Mouse (Mus musculus) liver, embryonic 14.5 days (tissue): ENCODE measurements at regions not wholly inside any gene's neighbourhood (a gene's known extent, or its start where the extent isn't known, plus 50 kb on each side); places are given as distances from the start of the nearest gene placed in this dataset.

Experiments used
- ATAC-seq: fragments of 200-750 bp; cut with Nextera tagmentation; 2 replicates; pipeline ENCODE4 v1.8.0; 2017; ENCODE audit warnings: moderate number of reproducible peaks, mild to moderate bottlenecking, moderate library complexity; ENCODE audit not compliant: insufficient read depth
- DNase-seq, 3 experiments: peaks; one replicate each; pipeline ENCODE4 v3.0.0-alpha.2; 2012 to 2013; ENCODE audit warnings: low read depth in 3 of 3, low spot score in 3 of 3
- H3K27ac ChIP-seq: fragments of 300-500 bp; sonication (generic); 2 replicates; pipeline ENCODE4 v1.5.1; 2014; ENCODE audit warnings: moderate library complexity, mild to moderate bottlenecking, control low read depth, inconsistent platforms
- H3K27me3 ChIP-seq: fragments of 300-500 bp; sonication (generic); 2 replicates; pipeline ENCODE4 v1.6.1; 2014; ENCODE audit warnings: mild to moderate bottlenecking, low read length, moderate library complexity; ENCODE audit not compliant: control insufficient read depth, insufficient read depth
- H3K36me3 ChIP-seq: fragments of 300-500 bp; sonication (generic); replicated peaks from 2 replicates; pipeline ENCODE4 v1.6.1; 2014; ENCODE audit warnings: low read depth; ENCODE audit not compliant: control insufficient read depth, insufficient read depth
- H3K4me1 ChIP-seq, 2 experiments: fragments of 200-500 bp in 1 of 2; fragments of 300-500 bp in 1 of 2; sonication (generic) in 1 of 2; replicated peaks; 2 replicates each; pipeline ENCODE4 v1.6.1; 2012 to 2014; ENCODE audit warnings: antibody characterized with exemption in 1 of 2, inconsistent platforms in 1 of 2, low read length in 1 of 2; ENCODE audit not compliant: control insufficient read depth in 2 of 2, insufficient read depth in 2 of 2
- H3K4me2 ChIP-seq: fragments of 300-500 bp; sonication (generic); 2 replicates; pipeline ENCODE4 v1.6.1; 2014; ENCODE audit warnings: low read depth, mild to moderate bottlenecking, control low read depth, moderate library complexity
- H3K4me3 ChIP-seq, 2 experiments: fragments of 200-500 bp in 1 of 2; fragments of 300-500 bp in 1 of 2; sonication (generic) in 1 of 2; 2 replicates each; pipeline ENCODE4 v1.5.1; 2012 to 2014; ENCODE audit warnings: low read depth in 2 of 2, low read length in 2 of 2, mild to moderate bottlenecking in 2 of 2, control low read depth in 1 of 2, inconsistent platforms in 1 of 2, moderate library complexity in 1 of 2; ENCODE audit not compliant: insufficient read depth in 1 of 2
- H3K9ac ChIP-seq: fragments of 300-500 bp; sonication (generic); replicated peaks from 2 replicates; pipeline ENCODE4 v1.6.1; 2014; ENCODE audit warnings: mild to moderate bottlenecking, control low read depth, moderate library complexity
- H3K9me3 ChIP-seq: fragments of 300-500 bp; sonication (generic); 2 replicates; pipeline ENCODE4 v1.6.1; 2016; ENCODE audit warnings: low read length, mixed read lengths; ENCODE audit not compliant: control insufficient read depth
- CTCF ChIP-seq: IDR thresholded peaks from 2 replicates; pipeline ENCODE4 v1.5.1; 2016; ENCODE audit warnings: antibody characterized with exemption, low read depth, control low read depth
- EP300 ChIP-seq: IDR thresholded peaks from 2 replicates; pipeline ENCODE4 v1.6.1; 2016; ENCODE audit warnings: antibody characterized with exemption, low read depth
- WGBS: fragments of 180-500 bp; shearing (Covaris S2); extraction: QIAGEN DNeasy Blood & Tissue Kit; methylation state at CpG from one replicate; pipeline ENCODE4 v1.1.7; 2014; ENCODE audit not compliant: insufficient replicate concordance; 5-methylcytosine and 5-hydroxymethylcytosine counted together

- H3K4me2 ChIP-seq, result no peak overlapping the region
- H3K9ac ChIP-seq, result no peak overlapping the region
- TF ChIP-seq CTCF (no peak), EP300 (no peak)
- 72% methylated on average over 9 of the region's 9 CpGs for WGBS
- H3K9me3 ChIP-seq, result no peaks in the 10 kb centered on the region
- DNase-seq (no peak), ATAC-seq (no peak)
- H3K4me3 ChIP-seq, result no peak overlapping the region
- no peaks in the 10 kb centered on the region for H3K27me3 ChIP-seq
- H3K4me1 ChIP-seq, result no peaks in the 10 kb centered on the region
- no peaks in the 10 kb centered on the region for H3K36me3 ChIP-seq
- no peak overlapping the region for H3K27ac ChIP-seq
Measured at GRCm38 (mm10) chr5:101173183-101173582, 327.7 kb downstream of the Gpat3 start.

GRCm38 (mm10) chr5:101172782-101173181 is 327.3 kb downstream of the Gpat3 start:
- no peaks in the 10 kb centered on the region for H3K36me3 ChIP-seq
- 66% methylated on average over 10 of the region's 10 CpGs for WGBS
- no peaks in the 10 kb centered on the region for H3K27me3 ChIP-seq
- H3K4me3 ChIP-seq, result no peak overlapping the region
- no peaks in the 10 kb centered on the region for H3K4me1 ChIP-seq
- DNase-seq, result no peak
- H3K27ac ChIP-seq, result no peak overlapping the region
- no peak overlapping the region for H3K4me2 ChIP-seq
- no peak for TF ChIP-seq CTCF
- TF ChIP-seq EP300, result no peak
- ATAC-seq, result no peak
- H3K9me3 ChIP-seq, result no peaks in the 10 kb centered on the region
- no peak overlapping the region for H3K9ac ChIP-seq

GRCm38 (mm10) chr5:101169074-101169473 is 323.6 kb downstream of the Gpat3 start:
- Histone ChIP-seq H3K4me3 (no peak overlapping the region), H3K36me3 (no peaks in the 10 kb centered on the region), H3K9me3 (no peaks in the 10 kb centered on the region), H3K9ac (no peak overlapping the region), H3K4me1 (no peaks in the 10 kb centered on the region), H3K4me2 (no peak overlapping the region), H3K27me3 (no peaks in the 10 kb centered on the region), H3K27ac (no peak overlapping the region)
- WGBS, result 54% methylated on average over 2 of the region's 2 CpGs
- no peak for DNase-seq
- ATAC-seq, result no peak
- TF ChIP-seq EP300 (no peak), CTCF (no peak)

- Histone ChIP-seq H3K9me3 (no peaks in the 10 kb centered on the region), H3K4me2 (no peak overlapping the region), H3K36me3 (no peaks in the 10 kb centered on the region), H3K4me3 (no peak overlapping the region), H3K9ac (no peak overlapping the region), H3K4me1 (no peaks in the 10 kb centered on the region), H3K27me3 (no peaks in the 10 kb centered on the region), H3K27ac (no peak overlapping the region)
- TF ChIP-seq EP300 (no peak), CTCF (no peak)
- DNase-seq (no peak), ATAC-seq (no peak)
- 47% methylated on average over 8 of the region's 8 CpGs for WGBS
Measured at GRCm38 (mm10) chr5:101163624-101164213, 318.2 kb downstream of the Gpat3 start.

GRCm38 (mm10) chr5:101163112-101163511 is 317.6 kb downstream of the Gpat3 start:
- no peaks in the 10 kb centered on the region for H3K27me3 ChIP-seq
- 50% methylated on average over 5 of the region's 5 CpGs for WGBS
- no peak for TF ChIP-seq CTCF
- no peak for TF ChIP-seq EP300
- no peaks in the 10 kb centered on the region for H3K9me3 ChIP-seq
- H3K4me2 ChIP-seq, result no peak overlapping the region
- H3K4me3 ChIP-seq, result no peak overlapping the region
- no peak overlapping the region for H3K9ac ChIP-seq
- no peak overlapping the region for H3K27ac ChIP-seq
- DNase-seq (no peak), ATAC-seq (no peak)
- no peaks in the 10 kb centered on the region for H3K4me1 ChIP-seq
- H3K36me3 ChIP-seq, result no peaks in the 10 kb centered on the region
